Mouse (Mus musculus) cerebellum, adult 9-11 months (tissue): ENCODE measurements around the gene Lrrc51.
"Not testable (repeated sequence)": the region's sequence is repeated elsewhere in the genome, so short reads cannot be mapped to it uniquely, and the experiment has no call there.

Experiments
- DNase-seq: peaks from one replicate; pipeline ENCODE4 v3.0.0; 2022

Gene Lrrc51

DNA sequence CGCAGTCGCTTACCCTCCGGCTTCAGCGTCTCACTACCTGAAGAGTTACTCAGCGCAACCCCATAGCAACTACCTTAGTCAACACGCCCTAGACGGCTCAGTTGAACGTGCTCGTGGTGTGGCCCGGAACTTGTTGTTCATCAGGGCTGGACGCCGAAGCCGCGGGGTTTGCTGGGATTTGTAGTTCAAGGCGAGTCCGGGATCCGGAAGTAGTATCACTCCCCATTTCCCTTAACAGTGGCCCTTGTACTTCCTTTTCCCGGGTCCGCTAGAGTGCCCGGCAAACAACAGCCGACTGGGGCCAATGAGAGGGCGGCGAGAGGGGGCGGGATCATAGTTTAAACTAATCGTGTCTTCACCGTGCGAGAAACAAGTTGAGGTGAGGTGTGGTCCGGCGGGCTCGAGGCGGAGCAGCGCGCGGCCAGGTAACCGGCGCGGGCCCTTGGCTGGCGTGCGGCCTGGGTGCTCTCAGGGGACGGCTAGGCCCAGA, at the start of gene Lrrc51, which contains the start of gene Numa1:
Gene Lrrc51, minus strand, starts transcription at position 145 of the 490 bp plus-strand sequence.
Gene Numa1, plus strand, starts transcription at position 361 of the 490 bp plus-strand sequence.
- DNase-seq, result peak; percentile 97

DNA sequence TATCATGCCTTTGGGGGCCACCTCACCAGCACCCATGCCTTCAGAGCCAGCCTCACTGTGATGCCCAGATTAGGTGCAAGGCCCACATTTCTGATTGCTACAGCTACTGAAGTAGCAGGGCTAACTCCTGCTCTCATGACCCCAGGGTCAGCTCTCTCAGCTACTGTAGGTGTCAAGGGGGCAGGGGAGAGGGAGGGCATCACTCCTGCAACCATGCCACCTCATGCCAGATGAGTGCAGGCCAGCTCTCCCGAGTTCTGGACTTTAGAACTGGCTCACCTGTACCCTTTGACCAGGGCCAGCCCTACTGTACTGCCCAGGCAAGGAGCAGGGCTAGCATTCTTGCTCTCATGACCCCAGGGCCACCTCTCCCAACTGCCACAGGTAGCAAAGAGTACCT, 49.0 kb upstream of the Lrrc51 start:
- no peak for DNase-seq

DNA sequence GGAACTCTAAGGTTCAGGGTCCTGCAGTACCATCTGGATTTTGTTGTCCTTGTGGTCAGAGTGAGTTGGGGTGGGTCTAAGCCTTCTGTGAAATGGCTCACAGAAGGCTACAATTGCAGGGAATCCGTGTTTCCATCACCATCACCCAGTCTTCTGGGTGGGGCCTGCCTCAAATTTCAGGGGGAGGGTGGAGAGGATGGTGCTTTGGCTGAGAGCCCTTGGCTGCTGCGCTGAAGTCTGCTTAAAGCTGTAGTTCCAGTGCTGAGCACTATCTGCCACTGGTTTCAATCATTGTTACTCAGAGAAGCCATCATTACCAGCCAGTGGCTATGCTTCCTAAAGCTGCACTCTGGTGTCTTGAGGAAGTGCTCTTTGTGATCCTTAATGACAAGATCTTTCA, 40.8 kb upstream of the Lrrc51 start:
- peak; percentile 55 for DNase-seq

DNA sequence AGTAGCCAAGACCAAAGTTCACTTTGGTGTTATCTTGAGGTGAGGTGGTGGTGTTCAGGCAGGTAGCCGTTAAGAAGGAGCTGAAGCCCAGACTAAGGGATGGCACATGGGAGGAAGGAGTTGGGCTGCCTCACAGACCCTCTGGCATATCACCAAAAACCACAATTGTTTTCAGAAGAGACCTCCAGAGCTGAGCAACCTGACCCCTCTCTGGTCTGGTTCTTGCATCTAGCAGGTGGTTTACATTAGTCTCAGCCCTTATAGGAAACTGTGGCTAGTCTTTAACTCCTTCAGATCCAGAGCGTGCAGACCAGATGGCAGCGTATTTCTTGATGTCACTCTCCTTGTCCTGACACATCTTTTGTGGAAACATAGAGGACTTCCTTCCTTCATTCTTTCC, 40.0 kb upstream of the Lrrc51 start:
- DNase-seq, result no peak

DNA sequence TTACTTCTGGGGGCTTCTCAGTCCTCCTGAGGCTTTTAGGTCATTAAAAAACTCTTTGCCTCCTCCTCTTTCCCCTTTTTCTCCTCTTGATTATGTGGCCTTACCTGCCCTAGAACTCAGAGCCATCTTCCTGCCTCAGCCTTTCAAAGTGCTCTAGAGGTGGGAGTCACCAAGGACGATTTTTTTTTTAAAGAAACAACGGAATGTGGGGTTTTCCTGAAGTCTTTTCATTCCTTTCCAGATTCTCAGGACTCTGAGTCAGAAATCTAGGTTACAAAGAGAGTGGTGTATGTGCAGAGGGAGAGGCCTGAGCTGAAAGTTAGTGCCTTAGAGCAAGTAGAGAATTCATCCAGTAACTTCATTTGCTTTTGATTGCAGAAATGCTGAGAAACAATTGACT, 38.0 kb upstream of the Lrrc51 start:
- no peak for DNase-seq

DNA sequence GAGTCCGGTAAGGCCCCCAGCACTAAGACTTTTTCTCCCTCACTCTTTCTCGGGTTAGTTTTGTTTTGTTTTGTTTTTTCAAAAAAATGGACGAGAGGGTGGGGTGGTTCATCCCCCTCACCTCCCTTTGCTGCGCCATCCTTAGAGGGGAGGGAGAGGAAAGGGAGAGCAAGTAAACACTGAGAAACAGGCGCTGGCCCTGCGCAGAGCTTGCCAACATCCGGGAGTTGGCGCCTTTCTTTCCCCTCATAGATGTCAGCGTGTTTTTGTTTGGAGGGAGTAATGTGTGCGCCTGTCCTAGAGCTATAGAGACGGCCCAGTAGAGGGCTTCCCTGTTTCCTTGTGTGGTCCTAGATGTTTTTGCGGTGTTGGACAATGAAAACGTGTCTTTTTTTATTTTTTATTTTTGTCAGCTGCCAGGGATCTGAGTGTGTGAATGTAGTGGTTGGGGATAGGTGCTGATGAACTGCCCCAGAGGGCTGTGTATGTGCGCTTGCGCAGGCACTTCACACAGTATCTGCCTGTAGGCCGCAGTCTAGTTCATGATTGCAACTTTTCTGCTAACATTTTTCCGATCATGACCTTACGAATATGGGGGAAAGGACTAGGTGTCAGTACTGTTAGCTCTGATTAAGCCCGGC, 37.2 kb upstream of the Lrrc51 start:
- DNase-seq, result peak; percentile 90

DNA sequence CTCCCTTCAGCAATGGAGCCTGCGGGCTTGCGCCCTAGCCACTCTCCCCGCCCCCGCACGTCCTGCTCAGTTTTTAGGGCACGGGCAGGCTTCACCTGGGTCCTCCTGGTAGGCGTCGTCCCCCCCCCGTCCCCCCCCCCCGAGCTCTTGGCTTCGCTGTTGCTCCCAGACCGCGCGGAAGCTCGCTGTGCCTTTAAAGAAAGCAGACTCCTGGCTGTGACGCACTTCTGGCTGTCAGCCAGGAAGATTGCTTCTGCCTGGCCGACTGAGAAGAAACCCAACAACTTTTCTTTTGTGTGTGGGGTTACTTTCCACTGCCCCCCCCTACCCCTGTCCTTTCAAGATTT, 36.7 kb upstream of the Lrrc51 start:
- no peak for DNase-seq

DNA sequence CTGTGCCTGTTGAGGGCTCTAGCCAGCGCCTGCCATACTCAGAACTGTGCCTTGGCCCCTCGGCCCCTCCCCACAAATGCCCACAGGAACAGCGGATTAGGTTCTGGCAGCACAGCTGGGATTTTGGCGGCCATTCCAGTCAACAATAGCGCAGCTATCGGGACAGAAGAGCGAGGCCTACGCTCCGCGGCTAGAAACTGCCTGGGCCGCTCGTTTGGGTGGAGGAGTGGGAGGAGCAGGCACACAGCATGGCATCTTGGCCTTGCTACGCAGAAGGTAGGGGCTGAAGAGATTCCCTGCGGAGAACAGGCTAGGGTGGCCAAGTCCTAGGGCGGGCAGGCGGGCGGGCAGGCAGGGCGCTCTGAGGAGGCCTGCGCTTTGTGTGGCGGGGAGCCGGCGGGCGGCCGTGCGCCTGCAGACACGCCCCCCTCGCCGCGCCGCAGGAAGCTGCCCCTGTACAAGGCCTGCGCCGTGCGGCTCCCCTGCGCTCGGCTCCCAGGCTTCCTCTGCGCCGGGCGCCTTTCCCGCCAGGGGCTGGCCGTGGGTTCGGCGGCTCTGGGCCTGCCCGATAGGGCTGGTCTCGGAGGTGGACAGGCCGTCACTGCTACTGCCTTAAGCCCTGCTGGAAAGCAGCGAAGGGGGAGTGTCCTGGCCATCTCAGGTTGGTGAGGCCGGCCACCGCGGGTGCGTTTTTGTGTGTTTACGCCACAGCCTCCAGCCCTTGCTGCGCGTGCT, 36.2 kb upstream of the Lrrc51 start:
- peak; percentile 92 for DNase-seq

DNA sequence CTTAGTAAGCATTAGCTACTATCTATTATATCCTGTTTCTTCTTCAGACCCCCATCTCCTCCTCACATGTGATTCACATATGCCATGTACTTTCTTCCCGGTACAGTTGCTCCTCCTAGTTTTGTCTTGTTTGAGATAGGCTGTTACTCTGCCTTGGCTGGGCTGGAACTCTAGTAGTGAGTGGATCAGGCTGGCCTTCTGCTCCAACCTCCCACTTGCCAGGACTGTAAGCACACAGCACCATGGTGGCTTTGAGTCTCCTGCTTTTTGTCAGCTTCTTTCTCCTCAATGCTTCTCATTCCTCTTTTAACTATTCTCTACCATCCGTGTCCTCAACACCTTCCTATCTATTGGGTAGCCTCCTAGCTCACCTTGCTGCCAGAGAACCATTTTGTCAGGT, 35.1 kb upstream of the Lrrc51 start:
- DNase-seq, result peak; percentile 51

DNA sequence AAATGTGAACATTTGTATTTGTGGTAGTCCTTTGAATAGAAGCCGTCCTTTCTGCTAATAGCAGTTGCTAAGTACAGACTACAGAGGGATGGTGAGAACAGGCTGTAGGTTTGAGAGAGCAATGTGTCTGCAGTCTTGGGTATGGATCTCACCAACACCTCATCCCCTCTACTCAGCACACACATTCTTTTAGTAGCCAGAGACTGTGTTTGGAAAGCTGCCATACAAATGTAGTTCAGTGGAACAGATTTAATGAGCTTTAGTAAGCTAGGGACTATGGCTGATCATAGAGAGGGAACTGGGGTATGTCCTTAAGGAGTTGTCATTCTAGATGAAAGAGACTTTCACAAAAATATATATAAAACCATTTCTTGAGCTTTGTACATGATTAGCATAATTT, 33.6 kb upstream of the Lrrc51 start:
- DNase-seq, result no peak

DNA sequence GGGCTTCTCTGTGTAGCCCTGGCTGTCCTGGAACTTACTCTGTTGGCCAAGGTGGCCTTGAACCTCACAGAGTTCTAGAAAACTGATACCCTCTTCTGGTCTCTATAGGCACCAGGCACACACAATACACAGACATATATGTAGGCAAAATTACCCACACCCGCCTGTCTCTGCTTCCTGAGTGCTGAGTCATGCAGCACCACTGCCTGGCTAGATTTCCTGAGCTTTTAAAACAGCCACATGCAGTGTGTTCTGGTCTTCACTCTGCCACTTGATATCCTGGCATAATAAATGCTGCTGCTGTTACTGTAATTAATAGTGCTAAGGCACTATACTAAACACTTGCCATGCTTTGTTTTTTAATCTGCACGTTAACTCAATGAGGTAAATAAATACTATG, 31.9 kb upstream of the Lrrc51 start:
- no peak for DNase-seq

DNA sequence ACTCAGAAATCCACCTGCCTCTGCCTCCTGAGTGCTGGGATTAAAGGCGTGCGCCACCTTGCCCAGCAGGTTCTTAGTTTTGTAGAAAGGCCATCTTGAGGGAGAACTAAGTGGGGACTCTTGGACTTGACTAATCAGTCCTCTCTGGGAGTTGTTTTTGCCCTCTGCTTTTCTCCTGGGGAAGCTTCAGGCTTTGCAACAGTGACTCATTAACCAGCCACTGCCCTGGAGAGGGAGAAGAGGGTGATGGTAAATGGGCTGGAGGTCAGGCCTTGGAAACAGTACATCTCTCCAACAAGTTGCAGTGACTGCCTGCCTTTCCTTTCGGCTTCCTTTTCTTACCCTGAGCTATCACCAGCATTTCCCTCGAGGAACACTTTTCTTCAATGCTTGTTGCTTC, 30.9 kb upstream of the Lrrc51 start:
- DNase-seq, result no peak

DNA sequence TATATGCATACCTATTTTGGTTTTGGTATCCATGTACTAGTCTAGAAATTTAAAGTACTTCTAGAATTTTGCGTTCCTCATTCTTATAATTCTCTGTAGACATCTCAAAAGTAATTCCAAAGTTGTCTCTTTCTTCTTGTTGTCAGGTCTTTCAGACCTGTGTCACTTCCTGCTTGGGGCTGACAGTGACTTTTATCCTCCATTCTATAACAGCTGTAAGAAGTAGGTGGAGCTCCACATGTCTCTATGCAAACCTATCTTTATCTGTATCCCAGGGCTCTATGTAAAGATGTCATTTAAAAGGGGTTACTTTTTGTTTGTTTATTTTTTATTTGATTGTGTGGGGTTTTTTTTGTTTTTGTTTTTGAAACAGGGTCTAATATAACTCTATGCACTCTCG, 29.9 kb upstream of the Lrrc51 start:
- no peak for DNase-seq

DNA sequence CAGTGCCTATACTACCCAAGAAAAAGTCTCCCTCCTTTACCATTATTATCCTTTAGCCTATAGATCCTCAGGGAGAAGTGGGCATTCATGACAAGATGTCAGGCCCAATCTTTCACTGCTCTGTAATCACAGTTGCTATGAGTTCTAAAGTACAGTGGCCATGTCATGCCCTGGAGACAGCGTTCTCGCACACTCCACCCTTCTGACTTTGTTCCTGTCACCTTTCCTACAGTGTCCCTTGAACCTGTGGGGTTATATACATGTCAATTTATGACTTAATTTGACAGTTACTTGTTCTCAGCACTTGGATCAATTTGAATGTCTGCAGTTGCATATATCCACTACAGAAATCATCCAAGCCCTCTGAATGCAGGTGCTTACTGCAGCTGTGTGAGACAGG, 29.1 kb upstream of the Lrrc51 start:
- no peak for DNase-seq

DNA sequence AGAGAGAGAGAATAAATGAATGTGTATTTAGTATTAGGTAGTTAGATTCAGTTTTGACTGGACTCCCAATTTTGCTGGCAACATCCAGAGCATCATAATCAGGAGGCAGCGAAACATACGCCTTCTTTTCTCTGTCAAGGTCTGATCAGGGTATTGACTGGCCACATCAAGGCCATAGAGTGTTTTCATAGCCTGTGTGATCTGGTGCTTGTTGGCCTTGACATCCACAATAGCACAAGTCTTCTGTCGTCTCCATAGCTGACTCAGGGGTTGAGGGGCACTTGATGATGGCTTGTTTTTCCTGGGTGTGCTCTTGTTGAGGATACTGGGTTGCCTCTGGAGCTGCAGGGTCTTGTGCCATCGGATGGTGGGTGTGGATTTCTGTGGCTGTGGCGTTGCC, 23.2 kb upstream of the Lrrc51 start:
- DNase-seq, result no peak

DNA sequence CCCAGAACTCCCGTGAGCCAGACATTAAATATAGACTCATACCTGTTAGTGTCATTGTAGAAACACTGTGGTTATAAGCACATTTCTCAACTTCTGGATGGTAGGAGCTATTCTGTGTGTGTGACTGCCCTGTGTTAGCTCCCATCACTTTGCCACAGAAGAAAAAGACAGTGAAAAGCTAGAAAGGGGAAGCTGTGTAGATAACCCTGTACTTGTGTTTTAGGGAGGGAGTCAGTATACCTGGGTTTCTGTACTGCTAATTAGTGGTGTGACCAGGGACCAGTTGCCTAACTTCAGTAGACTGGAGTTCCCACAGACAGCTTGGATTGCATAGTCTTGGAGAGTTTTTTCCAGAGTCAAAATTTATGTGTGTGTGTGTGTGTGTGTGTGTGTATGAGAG, 22.8 kb upstream of the Lrrc51 start:
- no peak for DNase-seq

DNA sequence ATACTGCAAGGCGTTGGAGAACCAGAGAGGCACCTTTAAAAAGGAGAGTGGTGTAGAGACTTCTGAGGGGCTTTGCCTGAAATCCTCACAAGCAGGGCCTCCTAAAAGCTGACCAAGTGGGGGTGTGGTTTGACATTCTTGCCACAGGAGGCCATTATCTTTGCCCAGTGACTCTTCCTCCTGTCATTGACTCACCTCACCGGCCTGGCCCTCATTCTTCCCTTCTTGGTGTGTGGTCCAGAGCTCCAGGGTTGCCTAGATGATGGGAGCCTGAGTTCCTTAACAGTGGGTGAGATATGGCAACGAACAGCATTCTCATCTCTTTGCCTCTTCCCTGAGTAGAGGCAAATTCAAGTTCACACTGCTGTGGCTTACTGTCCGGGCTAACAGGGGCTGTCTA, 22.2 kb upstream of the Lrrc51 start:
- no peak for DNase-seq

DNA sequence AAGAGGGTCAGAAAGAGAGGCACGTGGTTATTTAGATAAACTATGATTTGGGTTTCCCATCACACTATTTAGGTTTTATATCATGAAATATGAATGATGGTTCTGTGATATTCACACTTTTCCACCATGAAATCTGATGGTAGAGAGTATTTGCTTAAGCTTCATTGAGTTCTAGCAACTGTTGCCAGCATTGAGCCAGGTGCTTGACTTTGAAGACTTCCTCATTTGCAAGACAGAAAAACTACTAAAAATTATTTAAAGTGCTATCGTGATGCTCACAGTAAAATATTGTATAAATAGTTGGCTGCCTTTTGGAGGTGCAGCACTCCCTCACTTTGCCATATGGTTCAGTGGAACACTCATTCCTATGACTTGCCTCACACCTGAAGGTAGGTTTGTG, 21.6 kb upstream of the Lrrc51 start:
- no peak for DNase-seq

DNA sequence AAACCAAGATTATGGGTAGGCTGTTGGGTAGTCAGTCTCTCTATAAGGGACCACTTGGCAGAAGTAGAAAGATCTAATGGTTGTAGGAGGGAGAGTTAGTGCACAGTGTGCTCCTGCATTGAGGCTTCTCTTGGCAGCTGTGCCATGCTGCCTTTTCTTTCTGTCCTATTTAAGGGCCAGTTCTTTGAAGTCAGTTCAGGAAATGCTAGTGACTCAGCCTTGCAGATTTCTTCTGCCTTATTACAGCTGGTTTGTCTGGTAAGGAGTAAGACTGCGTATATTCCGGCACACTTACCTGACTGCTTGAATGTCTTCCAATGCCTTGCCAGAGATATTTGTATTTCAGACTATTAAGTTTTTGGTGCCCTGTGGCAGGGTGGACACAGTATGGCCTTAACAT, 20.5 kb upstream of the Lrrc51 start:
- DNase-seq, result no peak

DNA sequence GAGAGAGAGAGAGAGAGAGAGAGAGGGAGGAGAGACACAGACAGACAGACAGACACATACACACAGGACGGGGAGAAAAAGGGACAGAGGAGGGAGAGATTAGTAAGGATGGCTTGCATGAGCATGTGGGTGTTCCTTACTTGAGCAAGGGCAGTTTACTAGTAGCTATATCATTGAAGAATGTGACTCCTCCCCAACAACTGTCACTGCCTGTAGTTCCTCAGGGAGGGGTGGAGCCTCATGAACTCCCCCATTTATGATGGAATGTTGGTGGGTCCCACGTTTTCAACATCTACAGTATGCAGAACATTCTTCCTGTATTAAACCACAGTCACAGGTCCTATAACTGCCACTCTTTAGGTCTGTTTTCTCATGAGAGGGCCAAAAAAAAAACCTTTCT, 18.4 kb upstream of the Lrrc51 start:
- no peak for DNase-seq

DNA sequence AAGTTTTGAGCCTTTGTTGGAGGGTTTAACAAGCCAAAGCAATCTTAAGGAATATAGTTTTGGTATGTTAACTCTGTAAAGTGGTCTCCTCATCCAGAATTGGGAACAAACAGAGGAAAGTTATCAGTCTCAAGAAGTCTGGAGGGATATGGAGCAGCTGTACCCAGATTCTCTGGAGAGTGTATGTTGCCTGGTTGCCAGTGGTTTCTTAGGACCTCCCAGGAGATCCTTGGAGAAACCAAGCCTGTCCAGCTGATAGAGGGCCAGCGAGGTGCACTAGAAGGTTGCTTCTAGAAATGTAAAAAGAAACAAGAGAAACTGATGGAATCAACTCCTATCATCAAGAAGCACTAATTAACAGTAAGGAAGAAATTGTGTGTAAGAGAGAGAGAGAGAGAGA, 18.0 kb upstream of the Lrrc51 start:
- no peak for DNase-seq

DNA sequence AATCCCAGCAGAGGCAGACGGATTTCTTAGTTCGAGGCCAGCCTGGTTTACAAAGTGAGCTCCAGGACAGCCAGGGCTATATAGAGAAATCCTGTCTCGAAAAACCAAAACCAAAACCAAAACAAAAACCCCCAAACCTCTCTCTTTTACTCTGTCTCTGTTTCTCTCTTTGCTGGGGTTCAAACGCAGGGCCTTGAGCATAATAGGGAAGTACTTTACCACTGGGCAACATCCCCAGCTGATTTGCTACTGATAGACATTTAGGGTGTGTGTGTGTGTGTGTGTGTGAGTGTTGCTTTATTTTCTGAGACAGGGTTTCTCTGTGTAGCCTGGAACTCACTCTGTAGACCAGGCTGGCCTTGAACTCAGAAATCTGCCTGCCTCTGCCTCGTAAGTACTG, 15.3 kb upstream of the Lrrc51 start:
- not testable (repeated sequence) for DNase-seq

DNA sequence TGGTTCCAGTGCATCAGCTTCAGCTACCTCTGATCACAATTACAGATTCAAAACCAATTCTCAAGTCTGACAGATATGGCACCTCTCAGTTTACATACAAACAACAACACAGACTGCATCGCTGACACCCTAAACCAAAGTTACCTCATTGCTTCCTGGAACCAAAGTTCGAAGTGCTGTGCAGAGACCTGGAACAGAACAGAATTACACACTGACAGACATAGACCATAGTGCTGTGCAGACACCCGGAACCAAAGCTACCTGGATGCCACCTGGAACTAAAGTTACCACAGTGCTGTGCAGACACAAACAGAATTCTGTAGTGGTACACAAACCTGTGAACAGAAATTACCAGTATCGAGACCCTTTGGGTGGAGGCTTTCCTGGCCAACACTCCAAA, 6.1 kb upstream of the Lrrc51 start:
- no peak for DNase-seq

DNA sequence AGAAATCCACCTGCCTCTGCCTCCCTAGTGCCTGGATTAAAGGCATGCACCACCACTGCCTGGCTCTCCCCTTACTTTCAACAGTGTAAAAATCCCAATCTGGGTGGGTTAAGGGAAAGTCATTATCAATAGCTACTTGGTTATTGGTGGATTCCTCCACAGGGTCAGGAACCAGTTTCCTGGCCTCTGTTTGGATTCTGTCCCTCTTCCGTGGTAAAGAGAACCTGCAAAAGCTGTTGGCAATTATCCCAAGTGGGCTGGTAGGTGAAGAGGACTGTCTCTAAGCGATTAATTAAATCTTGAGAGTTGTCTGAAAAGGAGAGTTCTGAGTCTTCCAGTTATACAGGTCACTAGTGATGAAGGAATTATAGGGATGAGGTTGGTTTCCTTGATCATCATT, 4.7 kb upstream of the Lrrc51 start:
- peak; percentile 61 for DNase-seq

DNA sequence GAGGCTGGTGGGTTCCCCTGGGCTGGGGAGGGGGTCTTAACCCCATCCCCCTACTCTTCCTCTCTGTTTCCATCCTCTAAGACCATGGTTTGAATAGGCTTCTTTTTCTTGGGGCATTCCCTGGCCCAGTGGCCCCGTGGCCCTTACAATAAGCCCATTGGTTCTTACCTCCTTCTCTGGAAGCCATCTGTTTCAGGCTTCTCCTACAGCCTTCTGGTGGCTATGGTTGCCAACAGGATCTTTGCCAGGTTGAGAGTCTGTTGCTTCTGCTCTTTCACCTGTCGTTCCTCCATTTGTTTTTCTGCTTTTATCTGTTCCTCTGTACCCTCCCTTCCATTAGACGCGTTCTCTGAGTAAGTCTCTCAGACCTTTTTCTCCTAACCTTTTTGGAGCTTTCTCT, 3.9 kb upstream of the Lrrc51 start:
- peak; percentile 97 for DNase-seq
